ENCODE assay signal across 8 mouse cellular contexts in genomic region chr17:49189765-49190164, GRCm38 (mm10).
DNase-seq lines count a peak whose midpoint lies in the region; ATAC-seq and TF ChIP-seq lines count a peak whose summit lies in the region.

No protein-coding gene starts in this region.

- peaks cover 7% of the 10 kb centered on the region for H3K9me3 ChIP-seq in heart, embryonic 12.5 days (replicated peaks)
- no peaks in the 10 kb centered on the region for H3K9me3 ChIP-seq in midbrain, embryonic 14.5 days (ENCODE audit: control insufficient read depth, low read length)
- H3K9me3 ChIP-seq in midbrain, embryonic 16.5 days (replicated peaks; ENCODE audit: control insufficient read depth, low read length, poor library complexity, severe bottlenecking): no peaks in the 10 kb centered on the region

- H3K27me3 ChIP-seq in heart, adult 2 months (ENCODE audit: control insufficient read depth, insufficient read depth, low read length): no peaks in the 10 kb centered on the region; the same call in 1 of the 2 replicates
- H3K27me3 ChIP-seq in heart, embryonic 12.5 days (replicated peaks): peaks cover 18% of the 10 kb centered on the region
- H3K27me3 ChIP-seq in midbrain, embryonic 14.5 days (ENCODE audit: control insufficient read depth, insufficient read depth, low read length): no peaks in the 10 kb centered on the region
- no peaks in the 10 kb centered on the region for H3K27me3 ChIP-seq in midbrain, embryonic 16.5 days (ENCODE audit: control insufficient read depth, insufficient read depth, low read depth, low read length)

- H3K79me2 ChIP-seq in heart, adult 2 months (replicated peaks; ENCODE audit: control insufficient read depth, insufficient read depth, low read length): no peaks in the 10 kb centered on the region

- no peak overlapping the region for H3K9ac ChIP-seq in heart, adult 2 months (ENCODE audit: low read depth, low read length)
- H3K9ac ChIP-seq in heart, embryonic 12.5 days: no peak overlapping the region
- no peak overlapping the region for H3K9ac ChIP-seq in midbrain, embryonic 14.5 days (replicated peaks; ENCODE audit: low read length)
- H3K9ac ChIP-seq in midbrain, embryonic 16.5 days (ENCODE audit: low read depth, low read length): no peak overlapping the region

- WGBS in heart, adult 2 months: 28% methylated on average over 3 of the region's 3 CpGs
- WGBS in heart, embryonic 12.5 days: 33% methylated on average over 3 of the region's 3 CpGs
- WGBS in midbrain, embryonic 14.5 days: 64% methylated on average over 3 of the region's 3 CpGs
- WGBS in midbrain, embryonic 16.5 days: 36% methylated on average over 3 of the region's 3 CpGs

- no peak for ATAC-seq in heart, embryonic 12.5 days (ENCODE audit: insufficient number of reproducible peaks, low FRiP score)
- ATAC-seq in midbrain, embryonic 14.5 days (ENCODE audit: low FRiP score, low TSS enrichment): no peak
- ATAC-seq in midbrain, embryonic 16.5 days: no peak
- peak; percentile 63 for ATAC-seq in common myeloid progenitor, adult 5-6 weeks (replicated peaks; ENCODE audit: low read depth, poor library complexity, severe bottlenecking)

- no peak for DNase-seq in heart, adult 2 months
- peak; percentile 69 for DNase-seq in midbrain, embryonic 14.5 days
- peak; percentile 15 for DNase-seq in lung, postnatal 25 days (ENCODE audit: low spot score)
- no peak for DNase-seq in Muller cell, postnatal 12 days (ENCODE audit: inconsistent ontology term)
- DNase-seq in gastrocnemius, postnatal 36 days: no peak

- no peak for TF ChIP-seq POLR2A in heart, adult 2 months (IDR thresholded peaks at IDR 0.05; ENCODE audit: insufficient read depth, low read depth, low read length)

- no peaks in the 10 kb centered on the region for H3K36me3 ChIP-seq in heart, adult 2 months (ENCODE audit: control insufficient read depth, insufficient read depth, low read length)
- H3K36me3 ChIP-seq in heart, embryonic 12.5 days: no peaks in the 10 kb centered on the region
- H3K36me3 ChIP-seq in midbrain, embryonic 14.5 days (ENCODE audit: control insufficient read depth, insufficient read depth, low read length): no peaks in the 10 kb centered on the region
- no peaks in the 10 kb centered on the region for H3K36me3 ChIP-seq in midbrain, embryonic 16.5 days (ENCODE audit: control insufficient read depth, insufficient read depth, low read length)

- intact Hi-C loops in heart, adult 2 months (cut with DNase I): no loop called here
- intact Hi-C loops in gastrocnemius, postnatal 36 days (cut with DNase I): loop anchor here (10.0 kb wide), 1 partner anchor 725 kb away; no protein-coding TSS in a partner anchor

- H3K4me2 ChIP-seq in heart, embryonic 12.5 days: no peak overlapping the region
- H3K4me2 ChIP-seq in midbrain, embryonic 14.5 days (ENCODE audit: low read length): no peak overlapping the region
- H3K4me2 ChIP-seq in midbrain, embryonic 16.5 days (ENCODE audit: low read length): no peak overlapping the region

- H3K27ac ChIP-seq in heart, adult 2 months: no peak overlapping the region
- no peak overlapping the region for H3K27ac ChIP-seq in heart, embryonic 12.5 days (ENCODE audit: poor library complexity, severe bottlenecking)
- H3K27ac ChIP-seq in midbrain, embryonic 14.5 days (replicated peaks; ENCODE audit: low read depth, low read length): no peak overlapping the region
- no peak overlapping the region for H3K27ac ChIP-seq in midbrain, embryonic 16.5 days (ENCODE audit: low read length)

- no peak for TF ChIP-seq EP300 in heart, adult 2 months (IDR thresholded peaks at IDR 0.05; ENCODE audit: insufficient read depth, low read depth, low read length)

- no peak overlapping the region for H3K4me3 ChIP-seq in heart, adult 2 months
- H3K4me3 ChIP-seq in heart, embryonic 12.5 days: no peak overlapping the region
- no peak overlapping the region for H3K4me3 ChIP-seq in midbrain, embryonic 14.5 days (replicated peaks; ENCODE audit: low read depth, low read length)
- H3K4me3 ChIP-seq in midbrain, embryonic 16.5 days (ENCODE audit: low read depth, low read length): no peak overlapping the region

- peak; percentile 70 for TF ChIP-seq CTCF in heart, adult 2 months (IDR thresholded peaks at IDR 0.05)

- no peaks in the 10 kb centered on the region for H3K4me1 ChIP-seq in heart, adult 2 months (ENCODE audit: control insufficient read depth, insufficient read depth, low read length)
- no peaks in the 10 kb centered on the region for H3K4me1 ChIP-seq in heart, embryonic 12.5 days (replicated peaks)
- no peaks in the 10 kb centered on the region for H3K4me1 ChIP-seq in midbrain, embryonic 14.5 days (ENCODE audit: control insufficient read depth, insufficient read depth, low read length)
- H3K4me1 ChIP-seq in midbrain, embryonic 16.5 days (ENCODE audit: control insufficient read depth, insufficient read depth, low read length): no peaks in the 10 kb centered on the region

Comparison
In these comparisons a context has a peak if more than half of its experiments do, and no peak if none do; other contexts are left out.
1. DNase-seq: peak in midbrain, embryonic 14.5 days (single experiment) and lung, postnatal 25 days (single experiment); none in heart, adult 2 months (0 of 2), Muller cell, postnatal 12 days (single experiment) and gastrocnemius, postnatal 36 days (0 of 2).